Mouse (Mus musculus) embryonic facial prominence, embryonic 14.5 days (tissue): ENCODE data around the gene 2210407C18Rik. TPM values are rescaled to one million over a fixed set of nuclear protein-coding genes. Genes with fewer than 3 reads are reported as not detected.

ENCODE experiments used
- ATAC-seq: fragments of 200-750 bp; cut with Nextera tagmentation; 2 replicates; pipeline ENCODE4 v1.8.0; 2017; ENCODE audit warnings: low read depth, moderate number of reproducible peaks, moderate TSS enrichment
- DNase-seq: peaks from one replicate; pipeline ENCODE4 v3.0.0-alpha.2; 2015; ENCODE audit warnings: low spot score
- H3K27ac ChIP-seq: fragments of 300-500 bp; sonication (generic); replicated peaks from 2 replicates; pipeline ENCODE4 v1.5.1; 2014; ENCODE audit warnings: low read depth, mild to moderate bottlenecking, low read length, moderate library complexity
- H3K27me3 ChIP-seq: fragments of 300-500 bp; sonication (generic); replicated peaks from 2 replicates; pipeline ENCODE4 v1.6.1; 2014; ENCODE audit warnings: low read length; ENCODE audit not compliant: control insufficient read depth, insufficient read depth
- H3K36me3 ChIP-seq: fragments of 300-500 bp; sonication (generic); 2 replicates; pipeline ENCODE4 v1.6.1; 2014; ENCODE audit warnings: low read length, mixed read lengths; ENCODE audit not compliant: control insufficient read depth, insufficient read depth
- H3K4me1 ChIP-seq: fragments of 300-500 bp; sonication (generic); 2 replicates; pipeline ENCODE4 v1.6.1; 2014; ENCODE audit warnings: antibody characterized with exemption, low read length; ENCODE audit not compliant: control insufficient read depth, insufficient read depth
- H3K4me2 ChIP-seq: fragments of 300-500 bp; sonication (generic); 2 replicates; pipeline ENCODE4 v1.6.1; 2014; ENCODE audit warnings: low read depth, mild to moderate bottlenecking, low read length, moderate library complexity, mixed read lengths
- H3K4me3 ChIP-seq: fragments of 300-500 bp; sonication (generic); 2 replicates; pipeline ENCODE4 v1.5.1; 2014; ENCODE audit warnings: low read depth, mild to moderate bottlenecking, low read length
- H3K9ac ChIP-seq: fragments of 300-500 bp; sonication (generic); 2 replicates; pipeline ENCODE4 v1.6.1; 2014; ENCODE audit warnings: low read depth, mild to moderate bottlenecking, low read length, moderate library complexity, mixed read lengths
- H3K9me3 ChIP-seq: fragments of 300-500 bp; sonication (generic); 2 replicates; pipeline ENCODE4 v1.6.1; 2016; ENCODE audit warnings: low read length; ENCODE audit not compliant: control insufficient read depth
- WGBS: fragments of 180-500 bp; shearing (Covaris S2); extraction: QIAGEN DNeasy Blood & Tissue Kit; methylation state at CpG from one replicate; pipeline ENCODE4 v1.1.7; 2014; 5-methylcytosine and 5-hydroxymethylcytosine counted together
- polyA plus RNA-seq: library from polyadenylated mRNA; unstranded; fragments of >200 nt; fragmentation: Nextera tagmentation; extraction: Ambion mirVana; gene quantifications from 2 replicates; pipeline ENCODE4 v1.2.1, GENCODE M21; 2014

The 2210407C18Rik gene
- polyA plus RNA-seq, 1 experiment from 2014 or later, result not detected

DNA sequence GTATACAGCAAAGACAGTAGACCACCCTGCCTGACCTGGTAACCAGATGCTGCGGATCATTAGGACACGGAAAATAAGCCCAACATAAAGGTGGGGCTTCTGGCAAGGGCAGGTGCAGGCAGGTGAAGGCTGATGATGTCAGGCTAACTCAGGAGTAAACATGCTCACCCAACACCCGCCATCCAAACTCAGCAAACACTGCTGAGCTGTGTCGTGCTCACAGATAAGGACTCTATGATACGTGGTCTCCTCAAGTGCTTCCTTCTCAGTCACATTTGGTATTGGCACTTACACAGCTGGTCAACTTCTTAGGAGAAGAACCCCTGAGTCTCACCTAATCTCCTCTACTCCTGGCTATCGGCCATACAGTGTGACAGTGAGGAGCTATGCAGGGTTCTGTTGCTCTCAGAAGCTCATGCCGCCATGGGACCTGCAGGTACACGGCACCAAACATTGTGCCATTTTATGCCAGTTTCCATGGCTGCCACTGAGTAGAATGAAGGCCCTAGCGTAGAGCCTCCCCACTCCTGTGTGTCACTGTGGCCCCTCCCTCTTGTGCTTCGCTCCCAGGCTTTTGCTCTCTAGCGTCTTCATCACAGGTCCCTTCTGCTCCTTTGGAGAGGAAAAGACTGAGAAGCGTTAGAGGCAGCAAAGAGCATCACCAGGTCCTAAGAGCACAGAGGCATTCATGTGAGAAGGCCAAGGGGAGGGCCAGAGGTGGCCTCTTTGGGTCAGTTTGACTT, 9.5 kb downstream of the 2210407C18Rik start:
- DNase-seq, result no peak
- no peaks in the 10 kb centered on the region for H3K9me3 ChIP-seq
- no peaks in the 10 kb centered on the region for H3K36me3 ChIP-seq
- no peak overlapping the region for H3K27ac ChIP-seq
- no peaks in the 10 kb centered on the region for H3K4me1 ChIP-seq
- H3K4me3 ChIP-seq, result no peak overlapping the region
- 85% methylated on average over 12 of the region's 12 CpGs for WGBS
- H3K9ac ChIP-seq, result no peak overlapping the region
- no peak overlapping the region for H3K4me2 ChIP-seq
- no peaks in the 10 kb centered on the region for H3K27me3 ChIP-seq
- no peak for ATAC-seq

DNA sequence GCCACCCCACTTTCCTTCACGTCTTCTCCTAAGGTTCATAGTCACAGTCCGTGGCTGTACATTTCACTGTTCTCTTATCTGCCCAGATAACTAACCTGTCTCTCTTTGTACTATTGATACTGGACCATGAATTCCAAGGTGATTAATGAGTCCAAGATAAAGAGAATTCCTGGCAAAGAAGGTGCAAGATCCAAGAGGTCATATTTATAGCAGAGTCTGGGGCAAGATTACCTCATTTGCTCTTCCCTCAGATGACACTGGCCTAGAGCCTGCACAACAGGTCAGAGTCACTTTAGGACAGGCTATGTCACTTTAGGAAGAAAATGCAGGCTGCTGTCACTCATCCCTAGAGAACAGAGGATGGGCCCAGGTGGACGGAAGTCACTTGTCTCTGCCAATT, 10.6 kb downstream of the 2210407C18Rik start:
- ATAC-seq (no peak), DNase-seq (no peak)

DNA sequence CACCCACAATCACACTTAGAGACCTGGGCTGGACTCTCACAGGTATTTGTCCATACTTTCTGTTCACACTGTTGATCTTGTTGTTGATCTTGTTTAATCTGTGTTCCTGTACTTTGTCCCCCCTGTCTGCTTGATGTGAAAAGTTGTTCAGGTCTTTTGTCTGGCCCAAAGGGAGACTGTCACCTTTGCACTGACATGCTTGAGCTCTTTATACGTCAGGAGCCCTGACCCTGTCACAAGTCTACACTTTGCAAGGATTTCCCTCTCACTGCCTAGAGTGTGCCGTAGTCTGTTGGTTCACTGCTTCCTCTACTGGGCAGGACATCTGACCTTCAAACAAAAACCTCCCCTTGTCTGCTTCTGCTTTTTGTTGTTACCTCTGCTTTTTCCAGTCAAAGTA, 11.2 kb downstream of the 2210407C18Rik start:
- H3K36me3 ChIP-seq, result no peaks in the 10 kb centered on the region
- H3K27ac ChIP-seq, result no peak overlapping the region
- ATAC-seq, result no peak
- no peaks in the 10 kb centered on the region for H3K27me3 ChIP-seq
- H3K4me1 ChIP-seq, result no peaks in the 10 kb centered on the region
- 59% methylated on average over 2 of the region's 2 CpGs for WGBS
- H3K4me2 ChIP-seq, result no peak overlapping the region
- no peaks in the 10 kb centered on the region for H3K9me3 ChIP-seq
- no peak overlapping the region for H3K9ac ChIP-seq
- H3K4me3 ChIP-seq, result no peak overlapping the region
- no peak for DNase-seq

More for the DNA sequence above, 10.6 kb downstream of the 2210407C18Rik start:
- no peaks in the 10 kb centered on the region for H3K27me3 ChIP-seq
- no peak overlapping the region for H3K9ac ChIP-seq
- no peaks in the 10 kb centered on the region for H3K4me1 ChIP-seq
- H3K4me3 ChIP-seq, result no peak overlapping the region
- no peak overlapping the region for H3K27ac ChIP-seq
- WGBS, result 81% methylated on average over 3 of the region's 3 CpGs
- H3K4me2 ChIP-seq, result no peak overlapping the region
- H3K36me3 ChIP-seq, result no peaks in the 10 kb centered on the region
- no peaks in the 10 kb centered on the region for H3K9me3 ChIP-seq

DNA sequence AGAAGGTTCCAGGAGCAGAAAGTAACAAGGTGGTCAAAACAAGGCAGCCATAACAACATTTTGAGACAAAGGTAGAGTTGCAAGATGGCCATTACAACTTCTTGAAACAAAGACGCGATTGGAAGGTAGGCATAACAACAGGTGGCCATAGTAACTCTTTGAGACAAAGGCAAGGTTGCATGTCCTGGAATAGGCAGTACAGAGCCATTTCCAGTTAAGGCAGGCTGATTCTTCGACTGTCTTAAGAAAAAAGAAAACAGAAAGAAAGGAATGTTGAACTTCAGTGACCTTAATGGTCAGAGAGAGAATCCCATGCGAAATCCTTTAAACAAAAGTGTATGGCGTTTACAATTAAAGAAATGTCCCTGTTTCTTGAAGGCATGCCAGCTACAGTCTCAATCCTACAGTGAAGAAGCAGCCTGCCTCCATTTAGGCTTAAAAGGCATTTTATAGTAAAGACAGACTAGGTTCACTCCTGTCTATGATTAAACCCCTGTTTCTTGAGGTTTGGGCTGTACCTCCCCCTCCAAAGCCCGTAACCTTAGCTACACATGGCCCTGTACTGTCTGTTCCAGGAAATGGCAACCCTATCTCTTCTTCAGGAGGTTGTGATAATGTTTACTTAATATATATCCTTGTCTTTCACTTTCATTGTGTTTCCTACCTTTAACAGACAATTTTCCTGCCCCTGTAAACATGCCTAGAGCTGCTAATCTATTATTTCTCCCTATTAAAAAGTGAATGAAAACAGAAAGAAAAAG, 12.9 kb downstream of the 2210407C18Rik start:
- no peaks in the 10 kb centered on the region for H3K4me1 ChIP-seq

DNA sequence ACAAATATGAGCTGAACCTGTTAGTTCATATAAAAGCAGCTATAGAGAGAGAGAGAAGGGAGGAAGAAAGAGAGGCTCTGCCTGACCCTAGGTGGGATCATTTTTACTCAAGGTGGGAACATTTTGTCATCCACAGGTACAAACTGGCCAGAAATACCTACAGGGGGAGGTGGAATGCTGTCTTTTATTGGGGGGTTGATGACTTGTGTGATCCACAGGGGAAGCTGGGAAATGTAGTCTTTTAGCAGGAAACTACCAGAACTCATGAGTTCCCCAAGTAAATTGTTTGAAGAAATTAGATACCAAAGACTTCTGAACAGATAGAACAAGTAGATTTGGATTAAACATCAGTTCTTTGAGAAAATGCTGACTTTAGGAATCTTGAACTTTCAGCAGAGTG, 13.8 kb downstream of the 2210407C18Rik start:
- no peak overlapping the region for H3K27ac ChIP-seq
- DNase-seq, result no peak
- no peak overlapping the region for H3K9ac ChIP-seq
- H3K4me1 ChIP-seq, result no peaks in the 10 kb centered on the region
- no peaks in the 10 kb centered on the region for H3K36me3 ChIP-seq
- ATAC-seq, result no peak
- H3K27me3 ChIP-seq, result no peaks in the 10 kb centered on the region
- no peak overlapping the region for H3K4me2 ChIP-seq
- H3K4me3 ChIP-seq, result no peak overlapping the region
- H3K9me3 ChIP-seq, result no peaks in the 10 kb centered on the region

More for the DNA sequence above, 12.9 kb downstream of the 2210407C18Rik start:
- ATAC-seq (no peak), DNase-seq (no peak)
- Histone ChIP-seq H3K9me3 (no peaks in the 10 kb centered on the region), H3K9ac (no peak overlapping the region), H3K36me3 (no peaks in the 10 kb centered on the region), H3K27ac (no peak overlapping the region), H3K4me2 (no peak overlapping the region), H3K4me3 (no peak overlapping the region), H3K27me3 (no peaks in the 10 kb centered on the region)
- WGBS, result 63% methylated on average over 6 of the region's 6 CpGs

DNA sequence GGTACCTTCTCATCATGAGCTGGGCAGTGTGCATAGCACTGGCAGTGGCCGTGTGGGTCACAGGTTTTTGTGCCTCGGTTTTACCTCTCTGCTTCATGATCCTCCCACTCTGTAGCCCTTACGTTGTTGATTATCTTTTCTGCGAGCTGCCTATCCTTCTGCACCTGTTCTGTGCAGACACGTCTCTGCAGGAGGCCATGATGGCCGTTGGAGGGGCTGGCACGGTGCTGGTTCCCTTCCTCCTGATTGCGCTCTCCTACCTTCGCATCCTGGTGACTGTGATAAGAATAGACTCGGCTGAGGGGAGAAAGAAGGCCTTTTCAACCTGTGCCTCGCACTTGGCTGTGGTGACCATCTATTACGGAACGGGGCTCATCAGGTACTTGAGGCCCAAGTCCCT, 18.0 kb downstream of the 2210407C18Rik start:
- H3K9ac ChIP-seq, result no peak overlapping the region

DNA sequence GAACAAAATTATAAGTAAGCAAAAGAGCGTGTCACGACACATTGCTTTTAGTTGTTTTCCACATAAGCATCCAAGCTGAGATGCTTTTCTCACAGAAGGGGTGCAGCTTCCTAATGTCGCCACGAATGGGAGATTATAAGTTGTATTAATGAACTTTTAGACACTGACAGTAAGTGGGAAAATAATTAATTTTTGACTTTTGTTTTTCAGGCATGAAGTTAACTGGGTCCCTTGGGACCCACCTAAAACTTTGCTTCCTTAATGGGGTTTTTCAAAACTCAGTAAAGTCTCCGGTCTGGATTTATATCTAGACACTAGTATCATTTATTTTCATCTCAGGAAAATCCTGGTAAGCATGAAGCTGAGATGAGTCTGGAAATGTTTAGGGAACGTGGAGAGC, 21.1 kb downstream of the 2210407C18Rik start, which contains the start of gene Olfr324:
Gene Olfr324, plus strand, starts transcription at position 301 of the 400 bp plus-strand sequence.
- no peak for DNase-seq
- no peaks in the 10 kb centered on the region for H3K9me3 ChIP-seq
- no peak within 1 kb of the TSS for H3K27ac ChIP-seq
- H3K4me1 ChIP-seq, result no peaks in the 10 kb centered on the region
- no peak for ATAC-seq
- WGBS, result 67% methylated on average over 6 of the region's 6 CpGs
- no peaks in the 10 kb centered on the region for H3K36me3 ChIP-seq
- H3K4me3 ChIP-seq, result no peak within 1 kb of the TSS
- H3K9ac ChIP-seq, result no peak within 1 kb of the TSS
- H3K4me2 ChIP-seq, result no peak within 1 kb of the TSS
- 0 out of 2 replicates have a peak, but pooled peaks cover 3% of the 10 kb centered on the region for H3K27me3 ChIP-seq

More for the DNA sequence above, 18.0 kb downstream of the 2210407C18Rik start:
- WGBS, result 89% methylated on average over 13 of the region's 13 CpGs
- Histone ChIP-seq H3K4me3 (no peak overlapping the region), H3K4me1 (no peaks in the 10 kb centered on the region), H3K27me3 (0 out of 2 replicates have a peak, but pooled peaks cover 3% of the 10 kb centered on the region), H3K27ac (no peak overlapping the region), H3K9me3 (no peaks in the 10 kb centered on the region), H3K36me3 (no peaks in the 10 kb centered on the region), H3K4me2 (no peak overlapping the region)
- ATAC-seq, result no peak
- no peak for DNase-seq

DNA sequence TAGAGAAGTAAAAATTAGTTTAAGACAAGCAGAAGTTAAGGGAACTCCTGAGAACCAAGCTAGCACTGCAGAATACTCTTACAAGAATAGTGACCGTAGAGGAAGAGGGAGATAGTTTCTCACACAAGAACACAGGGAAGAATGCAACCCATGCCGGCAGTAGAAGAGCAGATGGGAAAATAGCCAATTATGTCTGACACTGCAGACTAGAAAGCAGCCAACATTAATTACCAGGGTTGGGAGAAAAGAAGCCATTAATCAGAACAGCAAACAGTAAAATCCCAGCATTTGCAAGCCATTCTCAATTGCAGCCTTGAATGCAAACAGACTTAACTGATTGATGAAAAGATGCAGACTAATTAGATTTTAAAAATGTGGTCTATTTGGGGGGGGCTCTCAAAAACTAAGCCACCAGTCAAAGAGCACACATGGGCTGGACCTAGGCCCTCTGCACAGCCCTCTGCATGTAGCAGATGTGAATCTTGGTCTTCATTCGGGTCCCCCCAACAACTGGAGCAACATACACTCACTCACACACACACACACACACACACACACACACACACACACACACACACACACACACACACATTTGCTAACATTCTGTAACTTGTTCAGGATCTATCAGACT, 27.1 kb downstream of the 2210407C18Rik start:
- Histone ChIP-seq H3K9ac (no peak overlapping the region), H3K27ac (no peak overlapping the region), H3K9me3 (no peaks in the 10 kb centered on the region), H3K4me1 (no peaks in the 10 kb centered on the region), H3K27me3 (no peaks in the 10 kb centered on the region), H3K36me3 (no peaks in the 10 kb centered on the region), H3K4me2 (no peak overlapping the region), H3K4me3 (no peak overlapping the region)
- DNase-seq, result peak; percentile 18
- WGBS, result 58% methylated on average over 3 of the region's 3 CpGs
- ATAC-seq, result no peak
